Mouse (Mus musculus) ES-Bruce4 (cell line): Measurements from ENCODE around the gene Plk3.

Experiments used
- CTCF ChIP-seq: IDR thresholded peaks from one replicate; pipeline ENCODE4 v1.8.1; 2011; ENCODE audit warnings: low read depth, low read length
- EP300 ChIP-seq: IDR thresholded peaks from 2 replicates; pipeline ENCODE4 v1.6.1; 2011; ENCODE audit warnings: low read depth, low read length; ENCODE audit not compliant: insufficient read depth
- POLR2A ChIP-seq: IDR thresholded peaks from one replicate; pipeline ENCODE4 v1.8.1; 2011; ENCODE audit warnings: low read length; ENCODE audit not compliant: insufficient read depth

DNA sequence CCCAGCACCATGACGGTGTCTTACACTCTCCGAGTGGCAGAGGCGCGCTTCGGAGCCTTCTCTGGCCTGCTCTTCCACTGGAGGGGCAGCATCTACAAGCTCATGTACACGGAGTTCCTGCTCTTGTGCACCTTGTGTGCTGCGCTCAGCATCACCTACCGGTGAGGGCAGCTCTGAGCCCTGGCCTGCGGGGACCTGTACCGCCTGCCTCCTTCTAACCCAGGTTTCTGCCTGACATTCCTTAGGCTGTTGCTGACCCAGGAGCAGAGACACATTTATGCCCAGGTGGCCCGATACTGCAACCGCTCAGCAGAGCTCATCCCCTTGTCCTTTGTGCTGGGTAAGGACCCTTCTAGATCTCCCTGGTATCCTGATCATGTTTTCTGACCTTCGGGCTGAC lies 11.5 kb upstream of the Plk3 start:
- TF ChIP-seq CTCF (no peak), POLR2A (no peak), EP300 (no peak)
